Mouse (Mus musculus) intestine, embryonic 15.5 days (tissue): ENCODE data around the gene Chrna4. TPM values are rescaled to one million over a fixed set of nuclear protein-coding genes. Genes with fewer than 3 reads are reported as not detected.

Experiments used
- ATAC-seq: fragments of 200-750 bp; cut with Nextera tagmentation; 2 replicates; pipeline ENCODE4 v1.8.0; 2017; ENCODE audit warnings: moderate TSS enrichment, moderate library complexity
- H3K27ac ChIP-seq: fragments of 300-500 bp; sonication (generic); 2 replicates; pipeline ENCODE4 v1.5.1; 2015; ENCODE audit warnings: mild to moderate bottlenecking, inconsistent platforms
- H3K27me3 ChIP-seq: fragments of 300-500 bp; sonication (generic); replicated peaks from 2 replicates; pipeline ENCODE4 v1.6.1; 2015; ENCODE audit warnings: inconsistent platforms
- H3K36me3 ChIP-seq: fragments of 300-500 bp; sonication (generic); 2 replicates; pipeline ENCODE4 v1.6.1; 2015; ENCODE audit warnings: inconsistent platforms
- H3K4me1 ChIP-seq: fragments of 300-500 bp; sonication (generic); replicated peaks from 2 replicates; pipeline ENCODE4 v1.6.1; 2015; ENCODE audit warnings: inconsistent platforms
- H3K4me2 ChIP-seq: fragments of 300-500 bp; sonication (generic); replicated peaks from 2 replicates; pipeline ENCODE4 v1.6.1; 2015; ENCODE audit warnings: mild to moderate bottlenecking, inconsistent platforms
- H3K4me3 ChIP-seq: fragments of 300-500 bp; sonication (generic); replicated peaks from 2 replicates; pipeline ENCODE4 v1.5.1; 2015; ENCODE audit warnings: inconsistent platforms
- H3K9ac ChIP-seq: fragments of 300-500 bp; sonication (generic); 2 replicates; pipeline ENCODE4 v1.6.1; 2015; ENCODE audit warnings: inconsistent platforms
- H3K9me3 ChIP-seq: fragments of 300-500 bp; sonication (generic); 2 replicates; pipeline ENCODE4 v1.6.1; 2016; ENCODE audit warnings: inconsistent platforms
- WGBS: fragments of 180-500 bp; shearing (Covaris S2); methylation state at CpG from one replicate; pipeline ENCODE4 v1.1.7; 2015; 5-methylcytosine and 5-hydroxymethylcytosine counted together
- polyA plus RNA-seq: library from polyadenylated mRNA; unstranded; fragments of >200 nt; fragmentation: Nextera tagmentation; extraction: Ambion mirVana; gene quantifications from 2 replicates; pipeline ENCODE4 v1.2.1, GENCODE M21; 2015

Chrna4 gene
- polyA plus RNA-seq, 1 experiment from 2014 or later = 1.1 TPM

- Histone ChIP-seq H3K27ac (no peak overlapping the region), H3K27me3 (no peaks in the 10 kb centered on the region), H3K4me3 (no peak overlapping the region), H3K36me3 (peaks cover 3% of the 10 kb centered on the region), H3K4me2 (no peak overlapping the region), H3K4me1 (no peaks in the 10 kb centered on the region), H3K9me3 (no peaks in the 10 kb centered on the region), H3K9ac (no peak overlapping the region)
- no peak for ATAC-seq
- WGBS = 85% methylated on average over 1 of the region's 1 CpGs
These were observed 56.3 kb downstream of the Chrna4 start for GRCm38 (mm10) chr2:180987001-180987400.

- H3K27me3 ChIP-seq = no peaks in the 10 kb centered on the region
- no peak within 1 kb of the TSS for H3K4me3 ChIP-seq
- H3K4me1 ChIP-seq = no peaks in the 10 kb centered on the region
- H3K36me3 ChIP-seq = peaks cover 7% of the 10 kb centered on the region
- H3K27ac ChIP-seq = no peak within 1 kb of the TSS
- no peak for ATAC-seq
- H3K4me2 ChIP-seq = no peak within 1 kb of the TSS
- no peak within 1 kb of the TSS for H3K9ac ChIP-seq
- 61% methylated on average over 2 of the region's 2 CpGs for WGBS
- H3K9me3 ChIP-seq = no peaks in the 10 kb centered on the region
These were observed 56.9 kb downstream of the Chrna4 start, which contains the start of gene Col20a1 for GRCm38 (mm10) chr2:180986449-180986848. Gene Col20a1 (plus strand): TSS chr2:180986535.

GRCm38 (mm10) chr2:180985635-180986034 lies 57.7 kb downstream of the Chrna4 start:
- no peak overlapping the region for H3K4me2 ChIP-seq
- H3K4me1 ChIP-seq = no peaks in the 10 kb centered on the region
- 70% methylated on average over 2 of the region's 2 CpGs for WGBS
- no peak overlapping the region for H3K27ac ChIP-seq
- no peak for ATAC-seq
- no peaks in the 10 kb centered on the region for H3K9me3 ChIP-seq
- no peak overlapping the region for H3K9ac ChIP-seq
- H3K27me3 ChIP-seq = no peaks in the 10 kb centered on the region
- H3K36me3 ChIP-seq = peaks cover 14% of the 10 kb centered on the region
- H3K4me3 ChIP-seq = no peak overlapping the region

GRCm38 (mm10) chr2:180981133-180981532 lies 62.2 kb downstream of the Chrna4 start:
- Histone ChIP-seq H3K27ac (no peak overlapping the region), H3K9me3 (no peaks in the 10 kb centered on the region), H3K9ac (no peak overlapping the region), H3K4me1 (no peaks in the 10 kb centered on the region), H3K4me2 (no peak overlapping the region), H3K36me3 (peaks cover 41% of the 10 kb centered on the region), H3K27me3 (no peaks in the 10 kb centered on the region), H3K4me3 (no peak overlapping the region)
- WGBS = 70% methylated on average over 6 of the region's 6 CpGs
- ATAC-seq = no peak

Other genes with a start within 250 kb of the Chrna4 start
- 46.9 and 49.3 TPM in 2 replicates for gene Ythdf1, start 122.6 kb downstream of the Chrna4 start, polyA plus RNA-seq
- gene Birc7, start 114.5 kb downstream of the Chrna4 start, polyA plus RNA-seq = not detected in 2 replicates
- gene Nkain4, start 88.8 kb downstream of the Chrna4 start, polyA plus RNA-seq = 37.4 and 41.1 TPM in 2 replicates
- gene Arfgap1, start 76.3 kb downstream of the Chrna4 start, polyA plus RNA-seq = 77.9 and 85.0 TPM in 2 replicates
- 0.39 and 0.52 TPM in 2 replicates for gene Col20a1, start 57.0 kb downstream of the Chrna4 start, polyA plus RNA-seq
- 1.3 and 1.5 TPM in 2 replicates for gene Kcnq2, start 91.8 kb upstream of the Chrna4 start, polyA plus RNA-seq
- 0.10 and 0.26 TPM in 2 replicates for gene Eef1a2, start 113.5 kb upstream of the Chrna4 start, polyA plus RNA-seq
- gene Ppdpf, start 143.7 kb upstream of the Chrna4 start, polyA plus RNA-seq = 264 and 275 TPM in 2 replicates
- gene Ptk6, start 159.2 kb upstream of the Chrna4 start, polyA plus RNA-seq = 0.14 and 0.21 TPM in 2 replicates
- gene Srms, start 169.6 kb upstream of the Chrna4 start, polyA plus RNA-seq = 0.05 TPM in 1 of 2 replicates, not detected in the other
- gene Fndc11, start 176.5 kb upstream of the Chrna4 start, polyA plus RNA-seq = not detected in 2 replicates
- gene Helz2, start 198.5 kb upstream of the Chrna4 start, polyA plus RNA-seq = 2.2 and 2.8 TPM in 2 replicates
- gene Gmeb2, start 244.5 kb upstream of the Chrna4 start, polyA plus RNA-seq = 11.3 and 13.2 TPM in 2 replicates